Mouse (Mus musculus) myocyte (in vitro differentiated cells): ENCODE data around the gene 1700022I11Rik.

Source experiments
- CEBPB ChIP-seq: IDR thresholded peaks from 2 replicates; pipeline ENCODE4 v1.6.1; 2011; ENCODE audit warnings: mild to moderate bottlenecking, moderate library complexity; ENCODE audit not compliant: poor library complexity, insufficient read depth, severe bottlenecking
- E2F4 ChIP-seq: IDR thresholded peaks from one replicate; pipeline ENCODE4 v1.6.1; 2011; ENCODE audit warnings: mild to moderate bottlenecking, control low read depth, moderate library complexity; ENCODE audit not compliant: insufficient read depth
- MAX ChIP-seq: IDR thresholded peaks from one replicate; pipeline ENCODE4 v1.6.1; 2011; ENCODE audit warnings: low read depth, mild to moderate bottlenecking, control low read depth
- MYOD1 ChIP-seq, 3 experiments: IDR thresholded peaks; one replicate each; pipeline ENCODE4 v1.6.1; 2011; ENCODE audit warnings: control low read depth in 2 of 3, low read depth in 2 of 3, mild to moderate bottlenecking in 2 of 3, moderate library complexity in 1 of 3; ENCODE audit not compliant: insufficient read length in 2 of 3, control insufficient read depth in 1 of 3
- MYOG ChIP-seq, 3 experiments: IDR thresholded peaks; one replicate each; pipeline ENCODE4 v1.6.1; 2011; ENCODE audit warnings: control low read depth in 2 of 3, low read depth in 2 of 3, mild to moderate bottlenecking in 2 of 3; ENCODE audit not compliant: insufficient read length in 2 of 3, control insufficient read depth in 1 of 3, insufficient read depth in 1 of 3
- POLR2A ChIP-seq: IDR thresholded peaks from one replicate; pipeline ENCODE4 v1.6.1; 2011; ENCODE audit warnings: low read depth, mild to moderate bottlenecking, control low read depth, moderate library complexity; ENCODE audit not compliant: insufficient read length
- POLR2AphosphoS2 ChIP-seq: IDR thresholded peaks from one replicate; pipeline ENCODE4 v1.6.1; 2011; ENCODE audit warnings: low read depth, control low read depth; ENCODE audit not compliant: insufficient read length
- REST ChIP-seq: IDR thresholded peaks from one replicate; pipeline ENCODE4 v1.6.1; 2011; ENCODE audit warnings: mild to moderate bottlenecking, control low read depth, moderate library complexity; ENCODE audit not compliant: insufficient read depth, insufficient read length
- TCF12 ChIP-seq: IDR thresholded peaks from one replicate; pipeline ENCODE4 v1.6.1; 2011; ENCODE audit warnings: mild to moderate bottlenecking, control low read depth; ENCODE audit not compliant: poor library complexity, insufficient read depth, severe bottlenecking
- TCF3 ChIP-seq: IDR thresholded peaks from one replicate; pipeline ENCODE4 v1.6.1; 2011; ENCODE audit warnings: low read depth, control low read depth; ENCODE audit not compliant: insufficient read length
- USF1 ChIP-seq: IDR thresholded peaks from one replicate; pipeline ENCODE4 v1.6.1; 2011; ENCODE audit warnings: low read depth, mild to moderate bottlenecking, control low read depth, moderate library complexity

DNA sequence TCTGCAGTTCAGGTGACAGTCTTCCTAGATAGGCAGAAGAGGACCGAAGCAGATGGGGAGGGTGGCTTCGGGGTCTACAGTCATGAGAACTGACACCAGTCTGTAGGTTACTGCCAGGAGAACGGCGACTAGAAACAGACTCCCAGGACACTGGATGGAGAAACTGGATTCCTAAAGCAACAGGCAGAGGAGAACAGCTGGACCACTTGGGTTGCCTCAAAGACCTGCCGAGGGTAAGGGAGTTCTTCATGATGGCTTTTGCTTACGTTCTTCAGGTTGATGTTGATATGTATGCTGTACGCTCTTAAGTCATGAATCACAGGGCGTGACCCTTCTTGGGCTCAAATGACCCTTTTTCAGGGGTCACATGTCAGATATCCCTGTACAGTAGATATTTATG is 46.9 kb upstream of the 1700022I11Rik start:
- TF ChIP-seq USF1 (no peak), TCF3 (no peak), POLR2A (no peak), MYOD1 (IDR thresholded peaks at IDR 0.05; ENCODE audit: control insufficient read depth in 1 of 3, insufficient read length in 2 of 3, low read depth in 2 of 3) (no peak), REST (no peak), POLR2AphosphoS2 (no peak), TCF12 (no peak), E2F4 (no peak), MYOG (IDR thresholded peaks at IDR 0.05; ENCODE audit: control insufficient read depth in 1 of 3, insufficient read depth in 1 of 3, insufficient read length in 2 of 3, low read depth in 2 of 3) (no peak), CEBPB (no peak), MAX (no peak)
